Mouse (Mus musculus): ENCODE data around the gene Smc3. TPM values are rescaled to one million over a fixed set of nuclear protein-coding genes. Genes with fewer than 3 reads are reported as not detected.
A peak's percentile ranks its signal among the peaks of the same experiment; 100 is the strongest.

Gene Smc3
- polyA plus RNA-seq, 1 experiment, result 6.5 TPM

- Histone ChIP-seq H3K4me2 (ENCODE audit: low read depth) (no peak overlapping the region), H3K36me3 (ENCODE audit: control insufficient read depth, insufficient read depth) (no peaks in the 10 kb centered on the region), H3K4me3 (no peak overlapping the region)
Measured at GRCm38 (mm10) chr19:53682427-53682826, 82.2 kb downstream of the Smc3 start.

GRCm38 (mm10) chr19:53687592-53687991 is 87.4 kb downstream of the Smc3 start:
- H3K27me3 ChIP-seq (ENCODE audit: control insufficient read depth, insufficient read depth, insufficient read length), result no peaks in the 10 kb centered on the region
- peaks cover 72% of the 10 kb centered on the region for H3K79me2 ChIP-seq (ENCODE audit: control insufficient read depth, insufficient read depth)
- no peak overlapping the region for H3K4me3 ChIP-seq
- peaks cover 9% of the 10 kb centered on the region for H3K36me3 ChIP-seq (ENCODE audit: control insufficient read depth, insufficient read depth)
- no peak overlapping the region for H3ac ChIP-seq (ENCODE audit: control insufficient read depth, insufficient read length)
- TF ChIP-seq CEBPB (IDR thresholded peaks at IDR 0.05; ENCODE audit: insufficient read depth, poor library complexity, severe bottlenecking), result no peak
- TF ChIP-seq REST (IDR thresholded peaks at IDR 0.05; ENCODE audit: insufficient read depth, insufficient read length), result no peak
- no peak for TF ChIP-seq MAX (IDR thresholded peaks at IDR 0.05; ENCODE audit: low read depth)
- no peak for TF ChIP-seq E2F4 (IDR thresholded peaks at IDR 0.05; ENCODE audit: insufficient read depth)
- TF ChIP-seq POLR2AphosphoS2 (IDR thresholded peaks at IDR 0.05; ENCODE audit: insufficient read length, low read depth), result no peak
- no peak for TF ChIP-seq SRF (IDR thresholded peaks at IDR 0.05; ENCODE audit: control insufficient read depth, insufficient read length, low read depth)
- no peak for TF ChIP-seq MYOD1 (IDR thresholded peaks at IDR 0.05; ENCODE audit: control insufficient read depth in 1 of 3, insufficient read length in 2 of 3, low read depth in 2 of 3)
- H3K4me2 ChIP-seq (ENCODE audit: low read depth), result no peak overlapping the region

More at GRCm38 (mm10) chr19:53682427-53682826, 82.2 kb downstream of the Smc3 start:
- no peak overlapping the region for H3ac ChIP-seq (ENCODE audit: control insufficient read depth, insufficient read length)
- H3K27me3 ChIP-seq (ENCODE audit: control insufficient read depth, insufficient read depth, insufficient read length), result no peaks in the 10 kb centered on the region
- no peak for TF ChIP-seq USF1 (IDR thresholded peaks at IDR 0.05; ENCODE audit: low read depth)
- TF ChIP-seq MYOG (IDR thresholded peaks at IDR 0.05; ENCODE audit: control insufficient read depth in 1 of 3, insufficient read depth in 1 of 3, insufficient read length in 2 of 3, low read depth in 2 of 3), result no peak
- no peak for TF ChIP-seq SRF (IDR thresholded peaks at IDR 0.05; ENCODE audit: control insufficient read depth, insufficient read length, low read depth)
- TF ChIP-seq POLR2A (IDR thresholded peaks at IDR 0.05; ENCODE audit: insufficient read length, low read depth), result no peak
- no peak for TF ChIP-seq E2F4 (IDR thresholded peaks at IDR 0.05; ENCODE audit: insufficient read depth)
- TF ChIP-seq TCF3 (IDR thresholded peaks at IDR 0.05; ENCODE audit: insufficient read length, low read depth), result no peak
- no peak for TF ChIP-seq TCF12 (IDR thresholded peaks at IDR 0.05; ENCODE audit: insufficient read depth, poor library complexity, severe bottlenecking)
- no peak for TF ChIP-seq MYOD1 (IDR thresholded peaks at IDR 0.05; ENCODE audit: control insufficient read depth in 1 of 3, insufficient read length in 2 of 3, low read depth in 2 of 3)
- no peak for TF ChIP-seq MAX (IDR thresholded peaks at IDR 0.05; ENCODE audit: low read depth)
- TF ChIP-seq REST (IDR thresholded peaks at IDR 0.05; ENCODE audit: insufficient read depth, insufficient read length), result no peak
- no peak for TF ChIP-seq POLR2AphosphoS2 (IDR thresholded peaks at IDR 0.05; ENCODE audit: insufficient read length, low read depth)
- no peak for TF ChIP-seq CEBPB (IDR thresholded peaks at IDR 0.05; ENCODE audit: insufficient read depth, poor library complexity, severe bottlenecking)
- H3K79me2 ChIP-seq (ENCODE audit: control insufficient read depth, insufficient read depth), result peaks cover 99% of the 10 kb centered on the region

GRCm38 (mm10) chr19:53690816-53691215 is 90.6 kb downstream of the Smc3 start:
- peaks cover 67% of the 10 kb centered on the region for H3K79me2 ChIP-seq (ENCODE audit: control insufficient read depth, insufficient read depth)
- H3ac ChIP-seq (ENCODE audit: control insufficient read depth, insufficient read length), result no peak overlapping the region
- peaks cover 9% of the 10 kb centered on the region for H3K36me3 ChIP-seq (ENCODE audit: control insufficient read depth, insufficient read depth)
- no peaks in the 10 kb centered on the region for H3K27me3 ChIP-seq (ENCODE audit: control insufficient read depth, insufficient read depth, insufficient read length)
- no peak for TF ChIP-seq SRF (IDR thresholded peaks at IDR 0.05; ENCODE audit: control insufficient read depth, insufficient read length, low read depth)
- no peak for TF ChIP-seq POLR2AphosphoS2 (IDR thresholded peaks at IDR 0.05; ENCODE audit: insufficient read length, low read depth)
- no peak for TF ChIP-seq USF1 (IDR thresholded peaks at IDR 0.05; ENCODE audit: low read depth)
- TF ChIP-seq TCF12 (IDR thresholded peaks at IDR 0.05; ENCODE audit: insufficient read depth, poor library complexity, severe bottlenecking), result no peak
- H3K4me2 ChIP-seq (ENCODE audit: low read depth), result no peak overlapping the region
- no peak overlapping the region for H3K4me3 ChIP-seq

GRCm38 (mm10) chr19:53694020-53694419 is 93.8 kb downstream of the Smc3 start:
- Histone ChIP-seq H3K4me2 (ENCODE audit: low read depth) (no peak overlapping the region), H3K4me3 (no peak overlapping the region), H3ac (ENCODE audit: control insufficient read depth, insufficient read length) (no peak overlapping the region), H3K36me3 (ENCODE audit: control insufficient read depth, insufficient read depth) (no peaks in the 10 kb centered on the region), H3K79me2 (ENCODE audit: control insufficient read depth, insufficient read depth) (peaks cover 65% of the 10 kb centered on the region), H3K27me3 (ENCODE audit: control insufficient read depth, insufficient read depth, insufficient read length) (no peaks in the 10 kb centered on the region)
- TF ChIP-seq MYOG (IDR thresholded peaks at IDR 0.05; ENCODE audit: control insufficient read depth in 1 of 3, insufficient read depth in 1 of 3, insufficient read length in 2 of 3, low read depth in 2 of 3) (no peak), TCF12 (IDR thresholded peaks at IDR 0.05; ENCODE audit: insufficient read depth, poor library complexity, severe bottlenecking) (no peak), MYOD1 (IDR thresholded peaks at IDR 0.05; ENCODE audit: control insufficient read depth in 1 of 3, insufficient read length in 2 of 3, low read depth in 2 of 3) (peak in 2 of 3 experiments; percentile 55 to 66), E2F4 (IDR thresholded peaks at IDR 0.05; ENCODE audit: insufficient read depth) (no peak), MAX (IDR thresholded peaks at IDR 0.05; ENCODE audit: low read depth) (no peak), USF1 (IDR thresholded peaks at IDR 0.05; ENCODE audit: low read depth) (no peak), REST (IDR thresholded peaks at IDR 0.05; ENCODE audit: insufficient read depth, insufficient read length) (no peak), TCF3 (IDR thresholded peaks at IDR 0.05; ENCODE audit: insufficient read length, low read depth) (no peak), POLR2AphosphoS2 (IDR thresholded peaks at IDR 0.05; ENCODE audit: insufficient read length, low read depth) (no peak)

Other genes with a start within 250 kb of the Smc3 start
- not detected for gene Gm10197, start 228.6 kb upstream of the Smc3 start, polyA plus RNA-seq (2012; fragmentation: generic; extraction: Trizol)
- 30.8 TPM for gene Smndc1, start 209.8 kb upstream of the Smc3 start, polyA plus RNA-seq (2012; fragmentation: generic; extraction: Trizol)
- gene Dusp5, start 71.3 kb upstream of the Smc3 start, polyA plus RNA-seq (2012; fragmentation: generic; extraction: Trizol), result 4.5 TPM
- gene Nutf2-ps1, start 11.3 kb upstream of the Smc3 start, polyA plus RNA-seq (2012; fragmentation: generic; extraction: Trizol), result 34.3 TPM
- gene Rbm20, start 76.9 kb downstream of the Smc3 start, polyA plus RNA-seq (2012; fragmentation: generic; extraction: Trizol), result 35.4 TPM

Measured in myocyte (in vitro differentiated cells).